Mouse (Mus musculus): ENCODE measurements at regions not wholly inside any gene's neighbourhood (a gene's known extent, or its start where the extent isn't known, plus 50 kb on each side); places are given as distances from the start of the nearest gene placed in this dataset.

GRCm38 (mm10) chr13:52062576-52062975 lies 216.1 kb downstream of the Gadd45g start:
- TF ChIP-seq NELFE (IDR thresholded peaks at IDR 0.05; ENCODE audit: low read depth, low read length) (no peak), ELF1 (IDR thresholded peaks at IDR 0.05; ENCODE audit: low read depth, low read length) (no peak), POLR2AphosphoS2 (IDR thresholded peaks at IDR 0.05; ENCODE audit: low read length) (no peak), ZC3H11A (IDR thresholded peaks at IDR 0.05; ENCODE audit: low read depth, low read length) (no peak), CHD2 (IDR thresholded peaks at IDR 0.05; ENCODE audit: low read length) (no peak), CTCF (IDR thresholded peaks at IDR 0.05 in 2 of 3, conservative IDR thresholded peaks at IDR 0.05 in 1 of 3; ENCODE audit: control insufficient read depth in 1 of 3, insufficient read depth in 1 of 3, low read depth in 2 of 3, low read length in 3 of 3, poor library complexity in 1 of 3, severe bottlenecking in 1 of 3) (no peak), TBP (IDR thresholded peaks at IDR 0.05; ENCODE audit: low read depth, low read length) (no peak), POLR2A (IDR thresholded peaks at IDR 0.05; ENCODE audit: control insufficient read depth in 1 of 2, insufficient read depth in 1 of 2, low read depth in 1 of 2, low read length in 2 of 2, poor library complexity in 1 of 2) (no peak), TCF12 (IDR thresholded peaks at IDR 0.05; ENCODE audit: low read depth, low read length) (no peak), GATA1 (IDR thresholded peaks at IDR 0.05; ENCODE audit: low read depth, low read length) (no peak), MAX (IDR thresholded peaks at IDR 0.05; ENCODE audit: low read length) (no peak), GABPA (IDR thresholded peaks at IDR 0.05; ENCODE audit: low read depth, low read length) (no peak)

All from MEL (cell line).